Mouse (Mus musculus): ENCODE data around the gene Lgals4.

Gene Lgals4

GRCm38 (mm10) chr7:28823932-28824331, 9.7 kb upstream of the Lgals4 start:
- no peak for DNase-seq

DNA sequence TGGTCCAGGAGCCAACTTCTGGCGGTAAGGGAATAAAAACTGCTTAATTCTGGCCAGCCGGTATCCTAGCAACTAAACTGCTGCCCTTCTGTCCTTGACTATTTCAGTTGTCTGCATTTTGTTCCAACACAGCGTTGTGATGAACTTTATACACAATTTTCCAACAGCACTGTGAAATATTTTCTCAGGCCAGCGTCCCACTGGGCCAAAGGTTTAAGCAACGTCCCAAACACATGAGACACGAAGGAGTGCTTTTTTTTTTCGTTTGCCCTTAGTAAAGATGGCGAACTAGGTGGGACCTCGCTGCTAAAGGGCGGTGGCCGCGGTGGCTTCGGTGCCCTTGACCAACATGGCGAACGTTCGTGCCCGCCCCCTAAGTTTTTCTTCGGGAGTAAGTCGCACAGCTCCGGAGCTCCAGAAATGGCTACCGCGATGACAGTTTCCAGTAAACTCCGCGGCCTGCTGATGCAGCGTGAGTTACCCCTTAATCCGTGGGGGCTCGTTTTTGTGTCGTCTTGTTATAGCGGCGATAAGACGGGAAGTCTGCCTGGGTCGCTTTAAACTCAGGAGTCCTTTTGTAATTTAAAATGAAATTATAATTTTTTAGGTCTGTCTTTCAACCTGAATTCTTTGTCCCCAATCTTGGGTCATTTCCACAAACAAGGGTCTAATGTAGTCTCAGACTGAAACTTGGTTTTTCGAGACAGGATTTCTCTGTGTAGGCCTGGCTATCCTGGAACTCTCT, 8.5 kb upstream of the Lgals4 start, which contains the start of gene Ech1:
TSS of gene Ech1 (plus strand) at position 277 of the 745 bp plus-strand sequence.
- DNase-seq = peak; percentile 94

- DNase-seq = peak; percentile 34
Observed at GRCm38 (mm10) chr7:28825686-28826401, 7.8 kb upstream of the Lgals4 start.

DNA sequence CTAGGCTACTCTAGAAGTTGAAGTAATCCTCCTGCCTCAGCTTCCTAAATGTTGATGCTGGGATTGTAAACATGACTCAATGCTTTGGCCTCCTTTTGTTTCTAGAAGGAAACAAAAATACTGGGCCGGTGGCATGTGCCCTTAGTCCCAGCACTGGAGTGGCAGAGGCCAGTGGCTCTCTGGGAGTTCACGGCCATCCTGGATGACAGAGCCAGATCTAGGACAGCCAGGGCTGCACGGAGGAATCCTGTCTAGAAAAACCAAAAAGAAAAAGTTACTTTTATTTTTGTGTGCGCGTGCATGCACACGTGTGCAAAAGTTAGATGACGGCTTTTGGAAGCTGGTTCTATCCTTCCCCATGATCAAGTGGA, 7.3 kb upstream of the Lgals4 start:
- DNase-seq = no peak

- DNase-seq = peak; percentile 63
Observed at GRCm38 (mm10) chr7:28827338-28827737, 6.3 kb upstream of the Lgals4 start.

GRCm38 (mm10) chr7:28829821-28830220, 3.8 kb upstream of the Lgals4 start:
- DNase-seq = no peak

- no peak for DNase-seq
Observed at GRCm38 (mm10) chr7:28830981-28831380, 2.7 kb upstream of the Lgals4 start.

- no peak for DNase-seq
Observed at GRCm38 (mm10) chr7:28831411-28832125, 2.1 kb upstream of the Lgals4 start.

DNA sequence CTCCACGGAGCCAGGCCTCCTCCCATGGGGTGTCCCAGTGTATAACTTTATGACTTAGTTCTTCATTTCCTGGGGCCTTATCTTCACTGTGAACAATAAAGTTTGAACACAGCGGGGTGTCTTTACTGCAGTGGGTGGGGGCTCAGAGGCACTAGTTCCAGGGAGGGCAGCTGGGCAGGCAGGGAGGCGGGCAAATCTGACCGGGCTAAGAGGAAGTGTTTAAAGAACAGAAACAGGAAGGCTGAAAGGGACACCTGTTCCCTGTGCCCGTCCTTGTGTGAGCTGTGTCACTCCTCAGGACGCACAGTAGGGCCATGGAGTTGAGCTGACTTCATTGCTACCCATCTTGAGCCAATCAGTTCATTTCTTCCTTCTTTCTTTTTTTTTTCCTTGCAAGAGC, 1.5 kb upstream of the Lgals4 start:
- no peak for DNase-seq

GRCm38 (mm10) chr7:28836936-28837335, 3.3 kb downstream of the Lgals4 start:
- DNase-seq = no peak

- DNase-seq = no peak
Observed at GRCm38 (mm10) chr7:28838331-28838730, 4.7 kb downstream of the Lgals4 start.

GRCm38 (mm10) chr7:28847273-28847672, 13.6 kb downstream of the Lgals4 start:
- DNase-seq = no peak

- no peak for DNase-seq
Observed at GRCm38 (mm10) chr7:28849700-28850236, 16.1 kb downstream of the Lgals4 start.

DNA sequence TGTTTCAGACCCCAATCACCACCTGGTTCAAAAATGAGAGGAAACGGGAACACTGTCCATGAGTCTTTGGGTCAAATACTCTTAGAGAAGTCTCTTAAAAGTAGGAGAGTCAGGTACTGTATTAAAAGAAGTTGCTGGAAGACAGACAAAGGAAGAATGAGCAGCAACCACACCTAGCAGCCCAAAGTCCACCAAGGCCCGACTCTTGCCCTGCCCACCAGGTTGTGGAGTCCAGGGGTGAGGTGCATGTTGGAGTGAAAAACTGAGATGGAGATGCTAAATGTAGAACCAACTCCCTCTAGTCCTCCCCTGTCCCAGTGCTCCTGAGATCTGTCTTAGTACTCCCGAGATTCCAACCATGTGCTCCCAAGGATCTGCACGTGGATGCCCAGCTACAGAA, 17.0 kb downstream of the Lgals4 start:
- no peak for DNase-seq

- DNase-seq = no peak
Observed at GRCm38 (mm10) chr7:28859953-28860352, 26.3 kb downstream of the Lgals4 start.

- no peak for DNase-seq
Observed at GRCm38 (mm10) chr7:28860898-28861297, 27.2 kb downstream of the Lgals4 start.

DNA sequence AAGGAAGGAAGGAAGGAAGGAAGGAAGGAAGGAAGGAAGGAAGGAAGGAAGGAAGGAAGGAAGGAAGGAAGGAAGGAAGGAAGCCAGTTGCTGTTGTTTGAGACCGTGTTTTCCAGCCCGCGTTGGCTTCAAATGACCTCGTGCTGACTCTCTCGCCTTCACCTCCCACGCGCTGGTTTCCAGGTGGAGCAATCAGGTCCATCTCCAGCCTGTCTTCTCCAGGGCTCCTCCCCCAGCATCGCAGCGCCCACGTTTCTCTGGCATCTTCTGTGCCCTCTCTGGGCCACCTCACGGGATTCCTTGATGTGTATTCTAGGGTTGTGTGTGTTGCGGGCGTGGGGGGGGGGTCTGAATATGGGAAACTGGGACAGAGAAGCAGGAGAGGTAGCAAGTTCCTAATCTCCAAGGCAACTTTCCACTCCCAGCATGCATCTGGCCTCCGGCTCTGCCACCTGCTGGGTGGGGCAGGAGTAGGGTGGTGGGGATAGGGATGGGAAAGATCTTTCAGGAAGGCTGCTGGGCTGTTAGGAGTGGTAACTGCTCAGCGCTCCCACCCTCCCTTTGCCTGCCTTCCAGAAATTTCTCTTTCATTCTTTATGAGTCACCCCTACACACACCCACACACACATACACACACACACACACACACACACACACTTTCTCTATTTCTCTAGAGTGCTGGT, 29.3 kb downstream of the Lgals4 start:
- no peak for DNase-seq

- DNase-seq = no peak
Observed at GRCm38 (mm10) chr7:28863540-28863939, 29.9 kb downstream of the Lgals4 start, which contains the start of gene Lgals7. Gene Lgals7 (plus strand): TSS chr7:28863853.

- DNase-seq = no peak
Observed at GRCm38 (mm10) chr7:28864288-28864750, 30.7 kb downstream of the Lgals4 start.

DNA sequence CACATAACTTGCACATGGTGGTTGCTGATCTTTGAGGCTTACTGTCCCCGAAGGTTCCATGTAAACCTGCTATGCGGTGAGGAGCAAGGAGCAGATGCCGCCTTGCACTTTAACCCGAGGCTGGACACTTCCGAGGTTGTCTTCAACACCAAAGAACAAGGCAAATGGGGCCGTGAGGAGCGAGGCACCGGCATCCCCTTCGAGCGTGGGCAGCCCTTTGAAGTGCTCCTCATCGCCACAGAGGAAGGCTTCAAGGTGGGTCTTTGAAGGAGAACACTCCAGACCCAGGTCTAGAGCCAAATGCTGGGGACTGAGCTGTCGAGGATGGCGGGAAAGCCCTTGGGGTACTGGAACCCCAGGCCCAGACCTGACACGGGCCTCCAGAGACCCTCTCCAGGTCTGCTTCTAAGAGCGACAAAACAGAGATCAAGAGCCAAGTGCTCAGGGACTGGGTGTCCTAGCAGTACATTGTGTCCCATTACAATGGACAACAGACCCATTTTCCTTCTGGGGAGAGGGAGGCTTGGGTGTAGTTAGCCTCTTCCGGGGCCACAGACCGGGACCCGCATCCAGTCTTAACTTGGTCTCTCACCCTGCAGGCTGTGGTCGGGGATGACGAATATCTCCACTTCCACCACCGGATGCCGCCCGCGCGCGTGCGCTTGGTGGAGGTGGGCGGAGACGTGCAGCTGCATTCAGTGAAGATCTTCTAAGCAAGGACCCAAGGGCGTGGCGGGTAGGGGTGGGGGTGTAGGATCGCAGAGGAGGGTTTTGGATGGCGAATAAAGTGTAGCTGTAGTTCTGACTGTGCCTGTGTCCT, 32.0 kb downstream of the Lgals4 start:
- DNase-seq = peak; percentile 87

- no peak for DNase-seq
Observed at GRCm38 (mm10) chr7:28866769-28867507, 33.3 kb downstream of the Lgals4 start.
